Mouse (Mus musculus) lung, embryonic 16.5 days (tissue): ENCODE results near the gene Pex12. TPM values are rescaled to one million over a fixed set of nuclear protein-coding genes. Genes with fewer than 3 reads are reported as not detected.
"Not testable (repeated sequence)": the region's sequence is repeated elsewhere in the genome, so short reads cannot be mapped to it uniquely, and the experiment has no call there.

Experiments
- ATAC-seq: fragments of 200-750 bp; cut with Nextera tagmentation; 2 replicates; pipeline ENCODE4 v1.8.0; 2017; ENCODE audit warnings: low read depth, mild to moderate bottlenecking, moderate library complexity
- H3K27ac ChIP-seq: fragments of 300-500 bp; sonication (generic); 2 replicates; pipeline ENCODE4 v1.5.1; 2014; ENCODE audit warnings: mild to moderate bottlenecking, control low read depth, low read length
- H3K27me3 ChIP-seq: fragments of 300-500 bp; sonication (generic); 2 replicates; pipeline ENCODE4 v1.6.1; 2014; ENCODE audit warnings: low read depth, low read length, mixed read lengths; ENCODE audit not compliant: control insufficient read depth, insufficient read depth
- H3K36me3 ChIP-seq: fragments of 300-500 bp; sonication (generic); 2 replicates; pipeline ENCODE4 v1.6.1; 2014; ENCODE audit warnings: low read length; ENCODE audit not compliant: control insufficient read depth, insufficient read depth
- H3K4me1 ChIP-seq: fragments of 300-500 bp; sonication (generic); replicated peaks from 2 replicates; pipeline ENCODE4 v1.6.1; 2014; ENCODE audit warnings: low read length, mixed read lengths; ENCODE audit not compliant: control insufficient read depth, insufficient read depth
- H3K4me2 ChIP-seq: fragments of 300-500 bp; sonication (generic); 2 replicates; pipeline ENCODE4 v1.6.1; 2014; ENCODE audit warnings: low read depth, low read length, control low read depth
- H3K4me3 ChIP-seq: fragments of 300-500 bp; sonication (generic); 2 replicates; pipeline ENCODE4 v1.5.1; 2014; ENCODE audit warnings: mild to moderate bottlenecking, low read length, control low read depth
- H3K9ac ChIP-seq: fragments of 300-500 bp; sonication (generic); 2 replicates; pipeline ENCODE4 v1.6.1; 2014; ENCODE audit warnings: low read length, control low read depth
- H3K9me3 ChIP-seq: fragments of 300-500 bp; sonication (generic); 2 replicates; pipeline ENCODE4 v1.6.1; 2016; ENCODE audit warnings: low read length; ENCODE audit not compliant: control insufficient read depth
- WGBS: fragments of 180-500 bp; shearing (Covaris S2); extraction: QIAGEN DNeasy Blood & Tissue Kit; methylation state at CpG from one replicate; pipeline ENCODE4 v1.1.7; 2014; 5-methylcytosine and 5-hydroxymethylcytosine counted together
- polyA plus RNA-seq: library from polyadenylated mRNA; unstranded; fragments of >200 nt; fragmentation: Nextera tagmentation; extraction: Ambion mirVana; gene quantifications from 2 replicates; pipeline ENCODE4 v1.2.1, GENCODE M21; 2015

Gene Pex12
- polyA plus RNA-seq: 13.1 and 13.9 TPM in 2 replicates

- peak within 1 kb of the TSS; percentile 67 for H3K4me3 ChIP-seq
- peaks cover 17% of the 10 kb centered on the region for H3K4me1 ChIP-seq
- no peaks in the 10 kb centered on the region for H3K9me3 ChIP-seq
- WGBS: under 1% methylated on average over 51 of the region's 51 CpGs
- H3K4me2 ChIP-seq: peak within 1 kb of the TSS; percentile 79
- no peaks in the 10 kb centered on the region for H3K27me3 ChIP-seq
- H3K9ac ChIP-seq: peak within 1 kb of the TSS; percentile 84
- peak; percentile 77 for ATAC-seq
- peak within 1 kb of the TSS; percentile 88 for H3K27ac ChIP-seq
- H3K36me3 ChIP-seq: no peaks in the 10 kb centered on the region
These were observed at the start of gene Pex12 for GRCm38 (mm10) chr11:83302526-83303251. Gene Pex12, minus strand, starts transcription at chr11:83302586.

DNA sequence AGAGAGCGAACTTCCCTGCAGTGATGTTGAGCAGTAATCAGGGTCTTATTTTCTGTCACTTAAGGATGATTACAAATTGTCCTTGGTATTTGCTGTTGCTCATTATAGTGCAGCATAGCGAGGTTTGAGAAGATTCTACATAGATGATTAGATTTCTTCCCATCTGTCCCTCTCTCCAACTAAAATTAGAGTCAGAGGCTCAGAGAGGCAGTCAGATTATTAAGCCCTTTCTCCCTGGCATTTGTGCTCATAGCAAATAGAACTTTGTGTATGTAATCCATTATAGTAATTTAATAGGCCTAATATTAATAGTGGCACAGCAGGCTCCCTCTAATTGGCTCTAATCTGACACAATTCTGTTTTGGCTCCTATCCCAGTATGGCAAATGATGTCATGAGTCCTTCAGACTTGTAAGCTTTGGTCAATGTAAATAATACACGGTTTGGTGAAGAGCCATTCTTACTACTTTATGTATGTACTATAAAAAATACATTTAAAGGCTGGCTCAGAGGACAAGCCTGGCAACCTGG is 39.4 kb upstream of the Pex12 start:
- Histone ChIP-seq H3K9ac (no peak overlapping the region), H3K4me1 (no peaks in the 10 kb centered on the region), H3K9me3 (no peaks in the 10 kb centered on the region), H3K27me3 (no peaks in the 10 kb centered on the region), H3K36me3 (peaks cover 44% of the 10 kb centered on the region), H3K4me3 (no peak overlapping the region), H3K4me2 (no peak overlapping the region), H3K27ac (no peak overlapping the region)
- ATAC-seq: no peak
- 69% methylated on average over 3 of the region's 3 CpGs for WGBS

- H3K4me2 ChIP-seq: no peak overlapping the region
- no peaks in the 10 kb centered on the region for H3K27me3 ChIP-seq
- no peak overlapping the region for H3K9ac ChIP-seq
- ATAC-seq: no peak
- H3K4me3 ChIP-seq: no peak overlapping the region
- H3K9me3 ChIP-seq: no peaks in the 10 kb centered on the region
- H3K36me3 ChIP-seq: peaks cover 46% of the 10 kb centered on the region
- H3K27ac ChIP-seq: no peak overlapping the region
- no peaks in the 10 kb centered on the region for H3K4me1 ChIP-seq
- 80% methylated on average over 2 of the region's 2 CpGs for WGBS
These were observed 37.3 kb upstream of the Pex12 start for GRCm38 (mm10) chr11:83339705-83340104.

GRCm38 (mm10) chr11:83335826-83336225 is 33.4 kb upstream of the Pex12 start:
- no peak for ATAC-seq
- Histone ChIP-seq H3K36me3 (peaks cover 30% of the 10 kb centered on the region), H3K4me3 (no peak overlapping the region), H3K9me3 (no peaks in the 10 kb centered on the region), H3K4me2 (no peak overlapping the region), H3K4me1 (no peaks in the 10 kb centered on the region), H3K9ac (no peak overlapping the region), H3K27me3 (no peaks in the 10 kb centered on the region), H3K27ac (no peak overlapping the region)
- 88% methylated on average over 7 of the region's 7 CpGs for WGBS

DNA sequence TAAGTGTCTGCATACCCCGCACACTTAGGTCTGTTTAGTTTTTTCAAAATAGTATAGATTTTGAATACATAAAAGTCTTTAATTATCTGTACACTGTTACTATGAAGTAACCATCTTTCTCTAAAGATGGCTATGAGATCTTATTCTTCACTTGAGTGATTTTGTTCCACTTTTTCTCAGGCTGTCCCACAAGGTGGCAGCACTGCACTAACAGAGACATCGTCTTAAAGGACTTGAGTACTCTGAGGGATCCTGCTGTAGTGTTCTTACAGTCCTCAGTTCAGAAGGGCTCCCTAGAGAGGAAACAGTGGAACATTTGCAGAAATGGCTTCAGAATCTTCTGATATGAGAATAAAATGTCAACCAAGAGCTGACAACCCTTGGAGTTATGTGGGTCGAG is 25.0 kb upstream of the Pex12 start:
- H3K4me1 ChIP-seq: no peaks in the 10 kb centered on the region
- H3K4me2 ChIP-seq: no peak overlapping the region
- ATAC-seq: no peak
- H3K36me3 ChIP-seq: peaks cover 23% of the 10 kb centered on the region
- 62% methylated on average over 3 of the region's 3 CpGs for WGBS
- no peak overlapping the region for H3K27ac ChIP-seq
- H3K9me3 ChIP-seq: no peaks in the 10 kb centered on the region
- no peak overlapping the region for H3K4me3 ChIP-seq
- H3K27me3 ChIP-seq: no peaks in the 10 kb centered on the region
- H3K9ac ChIP-seq: no peak overlapping the region

- H3K27me3 ChIP-seq, H3K4me1 ChIP-seq, H3K9ac ChIP-seq, ATAC-seq, H3K4me2 ChIP-seq, H3K4me3 ChIP-seq, H3K27ac ChIP-seq, H3K9me3 ChIP-seq: not testable (repeated sequence)
- peaks cover 31% of the 10 kb centered on the region for H3K36me3 ChIP-seq
- 89% methylated on average over 3 of the region's 3 CpGs for WGBS
These were observed 24.3 kb upstream of the Pex12 start for GRCm38 (mm10) chr11:83326692-83327091.

DNA sequence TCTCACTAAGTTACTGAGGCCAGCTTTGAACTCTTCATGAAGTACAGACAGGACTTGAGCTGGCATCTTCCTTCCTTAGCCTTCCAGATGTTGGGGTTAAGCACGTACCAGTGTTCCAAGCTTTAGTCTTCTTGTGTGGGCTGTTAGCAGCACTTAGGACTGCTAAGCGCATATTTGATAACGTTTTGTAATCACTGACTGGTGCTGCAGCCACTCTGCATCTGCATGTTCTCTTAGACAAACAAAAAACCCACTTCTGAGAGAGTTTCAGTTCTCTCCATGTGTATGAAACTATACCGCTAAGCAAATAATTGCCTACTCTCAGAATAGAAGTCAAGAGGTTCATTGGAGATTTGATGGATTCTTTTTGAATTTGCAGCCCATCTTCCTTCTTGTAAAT is 16.7 kb upstream of the Pex12 start:
- H3K4me2 ChIP-seq: no peak overlapping the region
- ATAC-seq: no peak
- peaks cover 23% of the 10 kb centered on the region for H3K36me3 ChIP-seq
- no peaks in the 10 kb centered on the region for H3K9me3 ChIP-seq
- H3K4me1 ChIP-seq: peaks cover 3% of the 10 kb centered on the region; the same call in 1 of the 2 replicates
- H3K9ac ChIP-seq: no peak overlapping the region
- no peak overlapping the region for H3K4me3 ChIP-seq
- H3K27ac ChIP-seq: no peak overlapping the region; the same call in 1 of the 2 replicates
- WGBS: 46% methylated on average over 4 of the region's 4 CpGs
- H3K27me3 ChIP-seq: no peaks in the 10 kb centered on the region

DNA sequence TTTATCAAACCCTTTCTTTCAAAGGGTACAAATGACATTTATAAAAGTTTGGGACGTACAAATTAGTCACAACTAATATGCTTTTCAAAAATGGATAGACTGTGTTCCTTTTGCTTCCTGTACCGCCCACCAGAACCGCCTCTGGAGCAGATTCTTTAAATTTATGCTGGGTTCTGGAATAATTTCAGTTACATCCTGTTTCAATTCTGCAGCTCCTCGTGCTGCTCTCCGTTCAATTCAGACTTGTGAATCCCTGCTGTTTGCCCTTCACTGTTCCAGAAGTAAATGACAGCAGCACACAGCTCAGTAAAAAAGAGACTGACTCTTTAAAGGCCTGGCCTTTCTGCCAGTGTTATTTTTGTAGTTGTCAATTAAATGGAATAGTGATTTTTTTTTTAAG is 10.1 kb upstream of the Pex12 start:
- Histone ChIP-seq H3K36me3 (peaks cover 11% of the 10 kb centered on the region; the same call in 1 of the 2 replicates), H3K4me2 (no peak overlapping the region), H3K9ac (no peak overlapping the region), H3K27me3 (no peaks in the 10 kb centered on the region), H3K4me1 (no peaks in the 10 kb centered on the region), H3K9me3 (no peaks in the 10 kb centered on the region), H3K27ac (no peak overlapping the region), H3K4me3 (no peak overlapping the region)
- WGBS: 76% methylated on average over 5 of the region's 5 CpGs
- ATAC-seq: no peak

DNA sequence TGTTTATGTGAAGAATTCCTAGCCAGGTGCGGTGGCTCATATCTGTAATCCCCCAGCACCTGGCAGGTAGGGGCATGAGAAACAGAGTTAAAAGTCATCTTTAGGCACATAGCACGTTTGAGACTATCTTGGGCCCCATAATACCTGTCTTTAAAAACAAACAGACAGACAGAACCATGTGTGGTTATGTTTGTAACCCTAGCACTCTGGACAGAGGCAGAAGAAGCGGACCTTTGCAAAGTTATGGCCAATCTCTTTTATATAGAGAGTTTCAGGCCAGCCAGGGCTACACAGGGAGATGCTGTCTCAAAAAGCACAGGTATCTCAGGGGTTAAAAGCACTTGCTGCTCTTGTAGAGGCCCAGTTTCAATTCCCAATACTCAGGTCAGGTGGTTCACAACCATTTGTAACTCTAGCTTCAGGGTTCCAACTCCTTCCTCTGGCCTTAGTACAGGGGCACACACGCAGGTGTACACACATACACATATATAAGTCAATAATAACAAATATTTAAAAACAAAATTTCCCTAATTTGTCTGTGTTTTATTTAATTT is 4.4 kb upstream of the Pex12 start:
- Histone ChIP-seq H3K4me1 (peaks cover 12% of the 10 kb centered on the region), H3K27ac (no peak overlapping the region), H3K9ac (no peak overlapping the region), H3K36me3 (peaks cover 4% of the 10 kb centered on the region; the same call in 1 of the 2 replicates), H3K9me3 (no peaks in the 10 kb centered on the region), H3K4me2 (no peak overlapping the region), H3K4me3 (no peak overlapping the region), H3K27me3 (no peaks in the 10 kb centered on the region)
- ATAC-seq: no peak
- WGBS: 66% methylated on average over 4 of the region's 4 CpGs
